Mouse (Mus musculus) liver, embryonic 14.5 days (tissue): ENCODE results near the gene Piezo1. TPM values are rescaled to one million over a fixed set of nuclear protein-coding genes. Genes with fewer than 3 reads are reported as not detected.

ENCODE experiments used
- ATAC-seq: fragments of 200-750 bp; cut with Nextera tagmentation; 2 replicates; pipeline ENCODE4 v1.8.0; 2017; ENCODE audit warnings: moderate number of reproducible peaks, mild to moderate bottlenecking, moderate library complexity; ENCODE audit not compliant: insufficient read depth
- DNase-seq, 3 experiments: peaks; one replicate each; pipeline ENCODE4 v3.0.0-alpha.2; 2012 to 2013; ENCODE audit warnings: low read depth in 3 of 3, low spot score in 3 of 3
- H3K27ac ChIP-seq: fragments of 300-500 bp; sonication (generic); 2 replicates; pipeline ENCODE4 v1.5.1; 2014; ENCODE audit warnings: moderate library complexity, mild to moderate bottlenecking, control low read depth, inconsistent platforms
- H3K27me3 ChIP-seq: fragments of 300-500 bp; sonication (generic); 2 replicates; pipeline ENCODE4 v1.6.1; 2014; ENCODE audit warnings: mild to moderate bottlenecking, low read length, moderate library complexity; ENCODE audit not compliant: control insufficient read depth, insufficient read depth
- H3K36me3 ChIP-seq: fragments of 300-500 bp; sonication (generic); replicated peaks from 2 replicates; pipeline ENCODE4 v1.6.1; 2014; ENCODE audit warnings: low read depth; ENCODE audit not compliant: control insufficient read depth, insufficient read depth
- H3K4me1 ChIP-seq, 2 experiments: fragments of 200-500 bp in 1 of 2; fragments of 300-500 bp in 1 of 2; sonication (generic) in 1 of 2; replicated peaks; 2 replicates each; pipeline ENCODE4 v1.6.1; 2012 to 2014; ENCODE audit warnings: antibody characterized with exemption in 1 of 2, inconsistent platforms in 1 of 2, low read length in 1 of 2; ENCODE audit not compliant: control insufficient read depth in 2 of 2, insufficient read depth in 2 of 2
- H3K4me2 ChIP-seq: fragments of 300-500 bp; sonication (generic); 2 replicates; pipeline ENCODE4 v1.6.1; 2014; ENCODE audit warnings: low read depth, mild to moderate bottlenecking, control low read depth, moderate library complexity
- H3K4me3 ChIP-seq, 2 experiments: fragments of 200-500 bp in 1 of 2; fragments of 300-500 bp in 1 of 2; sonication (generic) in 1 of 2; 2 replicates each; pipeline ENCODE4 v1.5.1; 2012 to 2014; ENCODE audit warnings: low read depth in 2 of 2, low read length in 2 of 2, mild to moderate bottlenecking in 2 of 2, control low read depth in 1 of 2, inconsistent platforms in 1 of 2, moderate library complexity in 1 of 2; ENCODE audit not compliant: insufficient read depth in 1 of 2
- H3K9ac ChIP-seq: fragments of 300-500 bp; sonication (generic); replicated peaks from 2 replicates; pipeline ENCODE4 v1.6.1; 2014; ENCODE audit warnings: mild to moderate bottlenecking, control low read depth, moderate library complexity
- H3K9me3 ChIP-seq: fragments of 300-500 bp; sonication (generic); 2 replicates; pipeline ENCODE4 v1.6.1; 2016; ENCODE audit warnings: low read length, mixed read lengths; ENCODE audit not compliant: control insufficient read depth
- CTCF ChIP-seq: IDR thresholded peaks from 2 replicates; pipeline ENCODE4 v1.5.1; 2016; ENCODE audit warnings: antibody characterized with exemption, low read depth, control low read depth
- EP300 ChIP-seq: IDR thresholded peaks from 2 replicates; pipeline ENCODE4 v1.6.1; 2016; ENCODE audit warnings: antibody characterized with exemption, low read depth
- WGBS: fragments of 180-500 bp; shearing (Covaris S2); extraction: QIAGEN DNeasy Blood & Tissue Kit; methylation state at CpG from one replicate; pipeline ENCODE4 v1.1.7; 2014; ENCODE audit not compliant: insufficient replicate concordance; 5-methylcytosine and 5-hydroxymethylcytosine counted together
- polyA plus RNA-seq, 2 experiments: library from polyadenylated mRNA; depleted of rRNA in 1 of 2; stranded (reverse) in 1 of 2; unstranded in 1 of 2; fragments of >200 nt; fragmentation: Nextera tagmentation in 1 of 2; extraction: Ambion mirVana in 1 of 2; gene quantifications; 2 replicates each; pipeline versions ENCODE4 v1.2.1 to v1.2.3; 2012 to 2014

Gene Piezo1
- polyA plus RNA-seq, 2 experiments, result 12.6 to 60.9 TPM

GRCm38 (mm10) chr8:122515699-122516098 is 35.4 kb downstream of the Piezo1 start:
- TF ChIP-seq CTCF (no peak), EP300 (no peak)
- Histone ChIP-seq H3K9me3 (no peaks in the 10 kb centered on the region), H3K9ac (no peak overlapping the region), H3K4me1 (peaks cover 7 to 23% of the 10 kb centered on the region in 2 experiments; a peak in 3 of 4 replicates), H3K27ac (no peak overlapping the region), H3K4me2 (no peak overlapping the region), H3K4me3 (no peak overlapping the region), H3K36me3 (peaks cover 20% of the 10 kb centered on the region), H3K27me3 (no peaks in the 10 kb centered on the region)
- ATAC-seq, result no peak
- no peak for DNase-seq
- WGBS, result 88% methylated on average over 14 of the region's 14 CpGs

- WGBS, result 79% methylated on average over 7 of the region's 7 CpGs
- no peak for ATAC-seq
These were observed 38.7 kb downstream of the Piezo1 start for GRCm38 (mm10) chr8:122512392-122512791.

GRCm38 (mm10) chr8:122511552-122511951 is 39.6 kb downstream of the Piezo1 start:
- Histone ChIP-seq H3K4me2 (no peak overlapping the region), H3K9me3 (no peaks in the 10 kb centered on the region), H3K9ac (no peak overlapping the region), H3K36me3 (peaks cover 27% of the 10 kb centered on the region), H3K4me3 (no peak overlapping the region), H3K27ac (no peak overlapping the region), H3K4me1 (no peaks in the 10 kb centered on the region), H3K27me3 (no peaks in the 10 kb centered on the region)
- DNase-seq, result no peak
- TF ChIP-seq CTCF (no peak), EP300 (no peak)
- no peak for ATAC-seq
- WGBS, result 86% methylated on average over 16 of the region's 16 CpGs

More at GRCm38 (mm10) chr8:122512392-122512791, 38.7 kb downstream of the Piezo1 start:
- Histone ChIP-seq H3K4me3 (no peak overlapping the region), H3K9me3 (no peaks in the 10 kb centered on the region), H3K27ac (no peak overlapping the region), H3K4me1 (no peaks in the 10 kb centered on the region; a peak in 1 of 4 replicates), H3K4me2 (no peak overlapping the region), H3K9ac (no peak overlapping the region), H3K36me3 (peaks cover 24% of the 10 kb centered on the region), H3K27me3 (no peaks in the 10 kb centered on the region)
- TF ChIP-seq EP300 (no peak), CTCF (no peak)
- DNase-seq, result no peak

- Histone ChIP-seq H3K4me3 (no peak overlapping the region), H3K4me1 (no peaks in the 10 kb centered on the region), H3K27me3 (no peaks in the 10 kb centered on the region), H3K27ac (no peak overlapping the region), H3K4me2 (no peak overlapping the region), H3K36me3 (peaks cover 72% of the 10 kb centered on the region), H3K9me3 (no peaks in the 10 kb centered on the region), H3K9ac (no peak overlapping the region)
- WGBS, result 39% methylated on average over 10 of the region's 10 CpGs
- TF ChIP-seq CTCF (peak; percentile 98), EP300 (no peak)
- ATAC-seq, result peak; percentile 56
- DNase-seq, result peak; percentile 67 to 69 (median 68)
These were observed 50.3 kb downstream of the Piezo1 start for GRCm38 (mm10) chr8:122500856-122501255.

DNA sequence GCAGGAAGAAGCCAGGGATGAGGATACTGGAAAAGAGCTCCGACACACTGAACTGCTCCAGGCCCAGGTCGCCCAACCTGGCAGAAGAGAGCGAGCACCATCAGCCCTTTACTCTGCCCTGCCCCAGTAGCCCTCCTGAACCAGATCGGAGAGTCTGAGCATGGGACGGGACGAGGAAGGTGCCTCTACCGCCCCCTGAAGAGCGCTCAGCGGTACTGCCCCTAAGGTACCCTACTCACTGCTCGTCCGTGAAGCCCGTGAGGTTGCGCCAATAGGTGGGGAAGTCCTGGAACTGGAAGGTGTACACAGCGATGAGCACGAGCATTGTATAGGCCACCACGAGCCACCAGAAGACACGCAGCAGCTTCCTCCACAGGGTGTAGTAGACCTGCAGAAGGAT is 53.2 kb downstream of the Piezo1 start:
- no peaks in the 10 kb centered on the region for H3K4me1 ChIP-seq
- no peak overlapping the region for H3K4me3 ChIP-seq
- no peaks in the 10 kb centered on the region for H3K9me3 ChIP-seq
- 77% methylated on average over 17 of the region's 17 CpGs for WGBS
- TF ChIP-seq CTCF (peak; percentile 70), EP300 (no peak)
- ATAC-seq (no peak), DNase-seq (no peak)
- no peak overlapping the region for H3K4me2 ChIP-seq
- H3K36me3 ChIP-seq, result peaks cover 89% of the 10 kb centered on the region
- no peak overlapping the region for H3K27ac ChIP-seq
- no peaks in the 10 kb centered on the region for H3K27me3 ChIP-seq
- no peak overlapping the region for H3K9ac ChIP-seq
